Mouse (Mus musculus) lung, embryonic 16.5 days (tissue): ENCODE measurements around the gene Psmb10. TPM values are rescaled to one million over a fixed set of nuclear protein-coding genes. Genes with fewer than 3 reads are reported as not detected.
"Not testable (repeated sequence)": the region's sequence is repeated elsewhere in the genome, so short reads cannot be mapped to it uniquely, and the experiment has no call there.

Experiments used
- ATAC-seq: fragments of 200-750 bp; cut with Nextera tagmentation; 2 replicates; pipeline ENCODE4 v1.8.0; 2017; ENCODE audit warnings: low read depth, mild to moderate bottlenecking, moderate library complexity
- H3K27ac ChIP-seq: fragments of 300-500 bp; sonication (generic); 2 replicates; pipeline ENCODE4 v1.5.1; 2014; ENCODE audit warnings: mild to moderate bottlenecking, control low read depth, low read length
- H3K27me3 ChIP-seq: fragments of 300-500 bp; sonication (generic); 2 replicates; pipeline ENCODE4 v1.6.1; 2014; ENCODE audit warnings: low read depth, low read length, mixed read lengths; ENCODE audit not compliant: control insufficient read depth, insufficient read depth
- H3K36me3 ChIP-seq: fragments of 300-500 bp; sonication (generic); 2 replicates; pipeline ENCODE4 v1.6.1; 2014; ENCODE audit warnings: low read length; ENCODE audit not compliant: control insufficient read depth, insufficient read depth
- H3K4me1 ChIP-seq: fragments of 300-500 bp; sonication (generic); replicated peaks from 2 replicates; pipeline ENCODE4 v1.6.1; 2014; ENCODE audit warnings: low read length, mixed read lengths; ENCODE audit not compliant: control insufficient read depth, insufficient read depth
- H3K4me2 ChIP-seq: fragments of 300-500 bp; sonication (generic); 2 replicates; pipeline ENCODE4 v1.6.1; 2014; ENCODE audit warnings: low read depth, low read length, control low read depth
- H3K4me3 ChIP-seq: fragments of 300-500 bp; sonication (generic); 2 replicates; pipeline ENCODE4 v1.5.1; 2014; ENCODE audit warnings: mild to moderate bottlenecking, low read length, control low read depth
- H3K9ac ChIP-seq: fragments of 300-500 bp; sonication (generic); 2 replicates; pipeline ENCODE4 v1.6.1; 2014; ENCODE audit warnings: low read length, control low read depth
- H3K9me3 ChIP-seq: fragments of 300-500 bp; sonication (generic); 2 replicates; pipeline ENCODE4 v1.6.1; 2016; ENCODE audit warnings: low read length; ENCODE audit not compliant: control insufficient read depth
- WGBS: fragments of 180-500 bp; shearing (Covaris S2); extraction: QIAGEN DNeasy Blood & Tissue Kit; methylation state at CpG from one replicate; pipeline ENCODE4 v1.1.7; 2014; 5-methylcytosine and 5-hydroxymethylcytosine counted together
- polyA plus RNA-seq: library from polyadenylated mRNA; unstranded; fragments of >200 nt; fragmentation: Nextera tagmentation; extraction: Ambion mirVana; gene quantifications from 2 replicates; pipeline ENCODE4 v1.2.1, GENCODE M21; 2015

Gene Psmb10
- 39.7 and 56.6 TPM in 2 replicates for polyA plus RNA-seq

DNA sequence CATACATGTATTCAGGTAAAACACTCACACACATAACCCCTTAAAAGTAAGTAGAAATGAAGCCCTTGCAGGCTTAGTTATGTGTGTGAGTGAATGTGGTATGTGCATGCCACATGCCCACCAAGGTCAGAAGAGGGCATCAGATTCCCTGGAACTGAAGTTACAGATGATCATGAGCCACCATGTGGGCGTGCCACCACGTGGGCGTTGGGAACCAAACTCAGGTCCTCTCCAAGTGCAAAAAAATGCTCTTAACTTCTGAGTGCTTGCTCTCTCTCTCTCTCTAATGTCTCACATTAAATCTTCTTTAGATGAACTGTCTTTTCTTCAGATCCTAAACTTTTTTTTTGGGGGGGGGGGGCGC is at the start of gene Psmb10:
Gene Psmb10, minus strand, starts transcription at position 139 of the 364 bp plus-strand sequence.
- Histone ChIP-seq H3K4me2 (peak within 1 kb of the TSS; percentile 72), H3K4me3 (peak within 1 kb of the TSS; percentile 80), H3K27me3 (no peaks in the 10 kb centered on the region), H3K4me1 (peaks cover 12% of the 10 kb centered on the region), H3K9me3 (no peaks in the 10 kb centered on the region), H3K36me3 (peaks cover 7% of the 10 kb centered on the region; the same call in 1 of the 2 replicates), H3K27ac (peak within 1 kb of the TSS; percentile 86), H3K9ac (peak within 1 kb of the TSS; percentile 73)
- 13% methylated on average over 4 of the region's 4 CpGs for WGBS
- ATAC-seq = no peak

DNA sequence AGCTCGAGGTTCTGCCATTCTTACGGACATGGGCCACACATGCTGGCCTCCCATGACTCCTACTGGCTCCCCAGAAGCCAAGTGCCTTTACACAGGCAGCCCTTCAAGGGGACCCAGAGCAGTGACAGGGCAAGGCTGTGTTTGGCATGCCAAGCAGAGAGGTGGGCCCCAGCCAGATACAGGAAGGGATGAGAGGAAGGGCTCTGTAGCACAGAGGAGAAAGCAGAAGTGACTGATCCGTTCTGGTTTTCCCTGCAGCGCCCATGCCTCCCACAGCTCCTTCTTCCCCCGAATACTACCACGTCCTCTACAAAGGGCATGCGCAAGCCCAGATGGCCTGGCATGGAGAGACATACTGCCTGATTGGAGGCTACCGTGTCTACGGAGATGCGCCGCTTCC is 45.2 kb upstream of the Psmb10 start:
- not testable (repeated sequence) for H3K4me3 ChIP-seq

DNA sequence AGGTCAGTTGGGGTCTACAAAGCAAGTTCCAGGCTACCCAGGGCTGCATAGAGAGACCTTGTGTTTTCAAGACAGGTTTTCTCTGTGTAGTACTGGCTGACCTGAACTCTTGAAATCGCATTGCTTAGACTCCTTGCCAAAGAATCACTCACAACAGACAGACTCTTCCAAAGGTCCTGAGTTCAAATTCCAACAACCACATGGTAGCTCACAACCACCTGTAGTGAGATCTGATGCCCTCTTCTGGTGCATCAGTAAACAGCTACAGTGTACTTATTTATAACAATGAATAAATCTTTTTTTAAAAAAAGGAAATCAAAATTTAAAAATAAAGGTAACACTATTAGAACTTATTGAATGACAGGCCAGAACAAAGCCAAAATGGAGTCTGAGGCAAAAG is 42.9 kb upstream of the Psmb10 start:
- Histone ChIP-seq H3K4me1 (no peaks in the 10 kb centered on the region), H3K9ac (no peak overlapping the region), H3K4me3 (no peak overlapping the region), H3K27ac (no peak overlapping the region), H3K9me3 (no peaks in the 10 kb centered on the region), H3K4me2 (no peak overlapping the region), H3K27me3 (no peaks in the 10 kb centered on the region), H3K36me3 (no peaks in the 10 kb centered on the region)
- WGBS = 81% methylated on average over 1 of the region's 1 CpGs
- ATAC-seq = no peak

More for the DNA sequence above, 45.2 kb upstream of the Psmb10 start:
- not testable (repeated sequence) for ATAC-seq, H3K9me3 ChIP-seq, H3K27me3 ChIP-seq, H3K36me3 ChIP-seq, H3K9ac ChIP-seq, H3K27ac ChIP-seq, H3K4me2 ChIP-seq, H3K4me1 ChIP-seq
- 70% methylated on average over 9 of the region's 11 CpGs for WGBS

DNA sequence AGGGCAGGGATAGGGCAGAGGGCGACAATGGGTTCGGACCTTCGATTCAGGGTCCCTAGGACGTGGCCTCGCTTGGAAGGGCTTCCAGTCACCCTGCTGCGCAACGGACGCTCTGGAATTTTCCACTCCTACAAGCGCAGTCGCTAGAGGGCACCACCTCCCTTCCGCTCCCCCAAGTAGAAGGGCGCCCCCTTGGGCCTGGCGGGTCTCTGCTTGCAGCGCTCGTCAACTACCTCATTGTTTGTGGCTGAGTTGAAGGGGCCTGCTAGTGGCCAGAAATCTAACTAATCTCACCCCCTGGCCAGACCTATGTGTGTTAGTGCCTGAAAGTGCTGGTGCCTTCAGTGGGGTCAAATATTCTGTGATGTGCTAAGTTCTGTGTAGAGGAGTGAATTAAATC is 41.1 kb upstream of the Psmb10 start, which contains the start of gene Dpep3:
Gene Dpep3, minus strand, starts transcription at position 105 of the 400 bp plus-strand sequence.
- WGBS = 90% methylated on average over 15 of the region's 15 CpGs
- Histone ChIP-seq H3K9ac (no peak within 1 kb of the TSS), H3K9me3 (no peaks in the 10 kb centered on the region), H3K36me3 (no peaks in the 10 kb centered on the region), H3K4me3 (no peak within 1 kb of the TSS), H3K4me1 (no peaks in the 10 kb centered on the region), H3K27me3 (no peaks in the 10 kb centered on the region), H3K27ac (no peak within 1 kb of the TSS), H3K4me2 (no peak within 1 kb of the TSS)
- no peak for ATAC-seq

DNA sequence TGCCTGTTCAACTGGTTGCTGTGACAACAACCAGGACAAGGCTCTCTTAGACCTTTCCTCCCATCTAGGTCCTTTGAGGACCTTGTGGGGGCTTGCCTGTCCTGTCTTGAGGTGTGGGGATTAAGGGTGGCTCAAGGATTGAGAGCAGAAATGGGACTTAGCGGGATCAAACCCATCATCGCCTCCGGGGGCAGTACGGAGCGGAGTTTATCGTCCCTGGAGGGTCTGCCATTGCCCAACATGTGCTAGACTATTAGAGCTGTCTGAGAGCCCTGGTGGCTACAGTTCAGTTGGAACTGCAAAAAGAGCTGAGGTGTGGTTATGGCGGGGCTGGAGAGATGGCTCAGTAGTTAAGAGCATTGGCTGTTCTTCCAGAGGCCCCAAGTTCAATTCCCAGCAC is 37.1 kb upstream of the Psmb10 start:
- Histone ChIP-seq H3K36me3 (no peaks in the 10 kb centered on the region), H3K4me1 (no peaks in the 10 kb centered on the region), H3K9me3 (no peaks in the 10 kb centered on the region), H3K27me3 (no peaks in the 10 kb centered on the region), H3K4me3 (no peak overlapping the region), H3K9ac (no peak overlapping the region), H3K27ac (no peak overlapping the region), H3K4me2 (no peak overlapping the region)
- no peak for ATAC-seq
- 65% methylated on average over 7 of the region's 7 CpGs for WGBS

DNA sequence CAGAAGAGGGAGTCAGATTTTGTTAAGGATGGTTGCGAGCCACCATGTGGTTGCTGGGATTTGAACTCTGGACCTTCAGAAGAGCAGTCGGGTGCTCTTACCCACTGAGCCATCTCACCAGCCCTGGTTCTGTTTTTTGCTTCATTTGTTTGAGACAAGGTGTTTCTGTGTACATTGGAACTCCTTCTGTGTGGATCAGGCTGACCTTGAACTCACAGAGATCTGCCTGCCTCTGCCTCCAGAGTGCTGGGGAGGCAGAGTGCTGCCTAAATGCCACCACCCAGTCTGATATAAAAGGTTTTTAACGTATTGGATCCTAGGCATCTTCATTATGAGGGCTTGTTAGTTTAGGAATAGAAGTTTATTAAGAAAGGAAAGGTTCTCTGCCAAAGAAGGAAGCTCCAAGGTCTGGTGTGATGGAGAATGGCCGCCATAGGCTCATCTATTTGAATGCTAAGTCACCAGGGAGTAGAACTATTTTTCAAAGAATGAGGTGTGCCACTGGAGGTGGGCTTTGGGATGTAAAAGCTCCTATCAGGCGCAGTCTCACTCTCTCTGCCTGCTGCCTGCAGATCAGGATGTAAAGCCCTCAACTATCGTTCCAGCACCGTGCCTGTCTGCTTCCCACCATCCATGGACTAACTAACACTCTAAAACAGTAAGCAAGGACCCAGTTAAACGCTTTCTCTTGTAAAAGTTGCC is 32.9 kb upstream of the Psmb10 start:
- H3K4me2 ChIP-seq = no peak overlapping the region
- ATAC-seq = no peak
- no peak overlapping the region for H3K27ac ChIP-seq
- no peak overlapping the region for H3K4me3 ChIP-seq
- H3K9ac ChIP-seq = no peak overlapping the region
- no peaks in the 10 kb centered on the region for H3K27me3 ChIP-seq
- H3K4me1 ChIP-seq = peaks cover 13% of the 10 kb centered on the region
- 73% methylated on average over 8 of the region's 8 CpGs for WGBS
- H3K9me3 ChIP-seq = no peaks in the 10 kb centered on the region
- H3K36me3 ChIP-seq = no peaks in the 10 kb centered on the region

DNA sequence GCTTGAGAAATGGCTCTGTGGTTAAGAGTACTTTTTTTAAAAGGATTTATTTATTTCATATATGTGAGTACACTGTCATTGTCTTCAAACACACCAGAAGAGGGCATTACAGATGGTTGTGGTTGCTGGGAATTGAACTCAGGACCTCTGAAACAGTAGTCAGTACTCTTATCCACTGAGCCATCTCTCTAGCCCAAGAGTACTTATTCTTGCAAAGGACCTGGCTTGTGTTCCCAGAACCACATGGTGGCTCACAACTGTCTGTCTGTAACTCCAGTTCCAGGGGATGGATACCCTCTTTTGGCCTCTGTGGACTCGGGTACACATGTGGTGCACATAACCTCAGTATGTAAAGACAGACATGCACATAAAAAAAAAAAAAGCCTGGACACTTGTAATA is 31.1 kb upstream of the Psmb10 start:
- Histone ChIP-seq H3K4me2 (no peak overlapping the region), H3K27ac (no peak overlapping the region), H3K9ac (no peak overlapping the region), H3K36me3 (no peaks in the 10 kb centered on the region), H3K4me3 (no peak overlapping the region), H3K4me1 (peaks cover 21% of the 10 kb centered on the region), H3K27me3 (no peaks in the 10 kb centered on the region), H3K9me3 (no peaks in the 10 kb centered on the region)
- 59% methylated on average over 1 of the region's 1 CpGs for WGBS
- ATAC-seq = no peak

DNA sequence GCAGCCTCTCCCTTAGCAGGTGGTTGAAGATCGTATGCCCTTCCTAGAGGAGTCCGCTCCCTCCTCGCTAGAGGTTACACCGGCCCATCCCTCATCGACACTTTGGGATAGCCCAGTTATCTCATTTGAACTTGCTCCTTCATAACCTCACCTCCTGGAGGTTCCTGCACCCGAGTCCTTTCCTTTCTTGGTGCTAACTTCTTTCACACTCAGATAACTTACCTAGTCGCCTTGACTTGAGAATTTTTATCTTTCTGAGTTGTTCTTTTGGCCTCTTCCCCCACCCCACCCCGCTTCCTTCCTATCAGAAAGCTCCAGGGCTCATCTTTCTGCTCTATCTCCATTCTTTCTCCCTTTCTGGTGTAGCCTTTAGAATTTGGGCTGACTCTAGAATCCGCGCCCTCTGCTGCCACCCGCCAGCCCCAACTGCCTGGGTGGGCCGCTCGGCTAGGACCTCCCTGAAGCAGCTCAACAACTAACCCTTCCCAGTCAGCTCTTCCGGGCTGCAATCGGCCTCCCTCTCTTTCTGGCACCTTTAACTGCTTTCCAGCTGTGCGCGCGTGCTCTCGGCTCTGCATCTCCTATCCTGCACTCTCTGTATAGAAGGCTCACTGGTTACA is 28.6 kb upstream of the Psmb10 start:
- Histone ChIP-seq H3K4me3 (peak overlapping the region; percentile 91), H3K4me2 (peak overlapping the region; percentile 60), H3K27me3 (no peaks in the 10 kb centered on the region), H3K27ac (peak overlapping the region; percentile 41), H3K36me3 (no peaks in the 10 kb centered on the region), H3K9me3 (no peaks in the 10 kb centered on the region), H3K4me1 (peaks cover 28% of the 10 kb centered on the region), H3K9ac (peak overlapping the region; percentile 21)
- 7% methylated on average over 19 of the region's 19 CpGs for WGBS
- ATAC-seq = peak; percentile 72

DNA sequence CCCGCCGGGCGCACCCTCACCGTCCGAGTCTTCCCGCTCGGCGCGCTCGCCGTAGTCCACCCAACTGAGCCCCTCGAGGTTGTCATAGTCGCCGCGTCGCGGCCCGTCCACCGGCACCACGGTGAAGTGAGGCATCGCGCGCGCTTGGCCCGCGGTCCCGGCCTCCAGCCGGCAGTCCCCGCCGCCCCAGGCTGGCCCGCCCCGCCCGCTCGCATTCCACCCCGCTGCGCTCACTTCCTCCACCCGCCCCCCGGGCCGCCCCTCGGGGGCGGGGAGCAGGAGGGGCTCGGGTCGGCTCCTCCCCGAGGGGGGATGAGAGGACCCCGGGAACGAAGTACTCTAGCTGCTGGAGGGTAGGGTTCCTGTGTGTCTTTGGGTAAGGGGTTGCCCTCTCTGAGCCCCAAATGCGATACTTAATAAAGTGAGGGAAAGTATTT is 27.7 kb upstream of the Psmb10 start, which contains the start of gene Slc12a4:
Gene Slc12a4, minus strand, starts transcription at position 193 of the 437 bp plus-strand sequence.
- no peaks in the 10 kb centered on the region for H3K27me3 ChIP-seq
- peak within 1 kb of the TSS; percentile 60 for H3K4me2 ChIP-seq
- no peaks in the 10 kb centered on the region for H3K36me3 ChIP-seq
- WGBS = under 1% methylated on average over 34 of the region's 47 CpGs
- peak within 1 kb of the TSS; percentile 91 for H3K4me3 ChIP-seq
- ATAC-seq = peak; percentile 95
- peak within 1 kb of the TSS; percentile 93 for H3K9ac ChIP-seq
- peaks cover 28% of the 10 kb centered on the region for H3K4me1 ChIP-seq
- peak within 1 kb of the TSS; percentile 92 for H3K27ac ChIP-seq
- H3K9me3 ChIP-seq = no peaks in the 10 kb centered on the region
